Mouse (Mus musculus) kidney, postnatal 0 days (tissue): Measurements from ENCODE around the gene Wdr5. TPM values are rescaled to one million over a fixed set of nuclear protein-coding genes. Genes with fewer than 3 reads are reported as not detected.

Experiments used
- ATAC-seq: fragments of 200-750 bp; cut with Nextera tagmentation; replicated peaks from 2 replicates; pipeline ENCODE4 v1.8.0; 2017; ENCODE audit warnings: low read depth, moderate number of reproducible peaks, moderate TSS enrichment, moderate library complexity; ENCODE audit not compliant: low FRiP score
- DNase-seq: peaks from one replicate; pipeline ENCODE4 v3.0.0-alpha.2; 2016; ENCODE audit warnings: low spot score
- H3K27ac ChIP-seq: fragments of 300-500 bp; sonication (generic); 2 replicates; pipeline ENCODE4 v1.5.1; 2014; ENCODE audit warnings: mild to moderate bottlenecking
- H3K27me3 ChIP-seq: fragments of 300-500 bp; sonication (generic); 2 replicates; pipeline ENCODE4 v1.6.1; 2014; ENCODE audit warnings: low read length, mixed read lengths; ENCODE audit not compliant: insufficient read depth
- H3K36me3 ChIP-seq: fragments of 300-500 bp; sonication (generic); 2 replicates; pipeline ENCODE4 v1.6.1; 2014; ENCODE audit warnings: low read length, mixed read lengths; ENCODE audit not compliant: insufficient read depth
- H3K4me1 ChIP-seq: fragments of 300-500 bp; sonication (generic); replicated peaks from 2 replicates; pipeline ENCODE4 v1.6.1; 2014; ENCODE audit warnings: antibody characterized with exemption, low read length, mixed read lengths; ENCODE audit not compliant: insufficient read depth
- H3K4me2 ChIP-seq: fragments of 300-500 bp; sonication (generic); 2 replicates; pipeline ENCODE4 v1.6.1; 2014; ENCODE audit warnings: mild to moderate bottlenecking, low read length, moderate library complexity, mixed read lengths
- H3K4me3 ChIP-seq: fragments of 300-500 bp; sonication (generic); replicated peaks from 2 replicates; pipeline ENCODE4 v1.5.1; 2014; ENCODE audit warnings: low read depth, low read length
- H3K9ac ChIP-seq: fragments of 300-500 bp; sonication (generic); 2 replicates; pipeline ENCODE4 v1.6.1; 2014; ENCODE audit warnings: low read depth, low read length
- H3K9me3 ChIP-seq: fragments of 300-500 bp; sonication (generic); replicated peaks from 2 replicates; pipeline ENCODE4 v1.6.1; 2016; ENCODE audit warnings: low read length, inconsistent platforms, mixed read lengths
- CTCF ChIP-seq: IDR thresholded peaks from 2 replicates; pipeline ENCODE4 v1.5.1; 2016; ENCODE audit warnings: antibody characterized with exemption, low read depth, mild to moderate bottlenecking, moderate library complexity
- WGBS: fragments of 180-500 bp; shearing (Covaris S2); extraction: QIAGEN DNeasy Blood & Tissue Kit; methylation state at CpG from one replicate; pipeline ENCODE4 v1.1.7; 2014; 5-methylcytosine and 5-hydroxymethylcytosine counted together
- polyA plus RNA-seq: library from polyadenylated mRNA; unstranded; fragments of >200 nt; fragmentation: Nextera tagmentation; extraction: Ambion mirVana; gene quantifications from 2 replicates; pipeline ENCODE4 v1.2.1, GENCODE M21; 2015

The Wdr5 gene
- polyA plus RNA-seq, 1 experiment from 2014 or later, result 43.0 TPM

DNA sequence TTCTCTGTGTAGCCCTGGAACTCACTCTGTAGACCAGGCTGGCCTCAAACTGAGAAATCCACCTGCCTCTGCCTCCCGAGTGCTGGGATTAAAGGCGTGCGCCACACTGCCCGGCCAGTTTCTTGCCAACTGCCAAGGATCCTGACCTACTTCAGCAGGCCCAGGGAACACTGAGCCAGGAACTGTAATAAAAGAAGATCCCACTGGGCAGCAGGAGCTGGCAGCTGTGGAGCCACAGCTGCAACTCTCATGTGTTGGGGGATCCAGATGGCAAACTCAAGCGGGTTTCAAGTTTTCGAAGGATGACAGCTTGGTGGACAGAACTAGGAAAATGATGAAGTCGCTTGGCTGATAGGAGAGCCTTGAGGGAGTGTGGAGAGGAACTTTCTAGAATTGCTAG lies 4.3 kb upstream of the Wdr5 start:
- H3K36me3 ChIP-seq, result no peaks in the 10 kb centered on the region
- ATAC-seq (no peak), DNase-seq (no peak)
- WGBS, result 89% methylated on average over 7 of the region's 7 CpGs
- H3K4me2 ChIP-seq, result no peak overlapping the region
- no peak overlapping the region for H3K9ac ChIP-seq
- H3K9me3 ChIP-seq, result no peaks in the 10 kb centered on the region
- no peak for TF ChIP-seq CTCF
- no peak overlapping the region for H3K4me3 ChIP-seq
- no peak overlapping the region for H3K27ac ChIP-seq
- no peaks in the 10 kb centered on the region for H3K27me3 ChIP-seq
- H3K4me1 ChIP-seq, result peaks cover 9% of the 10 kb centered on the region; the same call in 1 of the 2 replicates

DNA sequence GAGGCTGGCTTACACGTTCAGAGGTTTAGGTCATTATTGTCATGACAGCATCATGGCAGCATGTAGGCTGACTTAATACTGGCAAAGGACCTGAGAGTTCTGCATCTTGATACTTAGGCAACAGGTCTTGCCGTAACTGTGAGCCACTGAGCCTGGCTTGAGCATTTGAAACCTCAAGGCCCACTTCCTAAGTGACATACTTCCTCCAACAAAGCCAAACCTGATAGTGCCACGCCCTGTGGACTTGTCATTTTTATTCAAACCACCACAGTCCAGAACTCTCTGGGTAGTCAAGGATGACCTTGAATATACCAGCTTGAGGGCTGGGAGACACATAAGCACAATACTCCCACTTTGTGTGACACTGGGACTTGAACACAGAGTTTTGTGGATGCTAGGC lies 2.0 kb upstream of the Wdr5 start:
- H3K9ac ChIP-seq, result no peak overlapping the region
- no peaks in the 10 kb centered on the region for H3K36me3 ChIP-seq
- 93% methylated on average over 3 of the region's 3 CpGs for WGBS
- no peak overlapping the region for H3K4me2 ChIP-seq
- H3K27me3 ChIP-seq, result no peaks in the 10 kb centered on the region
- TF ChIP-seq CTCF, result no peak
- no peak for ATAC-seq
- H3K27ac ChIP-seq, result no peak overlapping the region
- no peak overlapping the region for H3K4me3 ChIP-seq
- peaks cover 19% of the 10 kb centered on the region; the same call in 1 of the 2 replicates for H3K4me1 ChIP-seq
- H3K9me3 ChIP-seq, result no peaks in the 10 kb centered on the region
- no peak for DNase-seq

GRCm38 (mm10) chr2:27513861-27514260 lies 1.1 kb upstream of the Wdr5 start:
- no peak for TF ChIP-seq CTCF
- Histone ChIP-seq H3K4me2 (peak overlapping the region; percentile 88), H3K27ac (peak overlapping the region; percentile 92), H3K36me3 (0 out of 2 replicates have a peak, but pooled peaks cover 2% of the 10 kb centered on the region), H3K9ac (peak overlapping the region; percentile 85), H3K27me3 (no peaks in the 10 kb centered on the region), H3K9me3 (no peaks in the 10 kb centered on the region), H3K4me3 (0 out of 2 replicates have a peak overlapping the region, but pooled peaks have one; percentile 58), H3K4me1 (peaks cover 19% of the 10 kb centered on the region; the same call in 1 of the 2 replicates)
- ATAC-seq (no peak), DNase-seq (no peak)
- WGBS, result 55% methylated on average over 5 of the region's 5 CpGs

DNA sequence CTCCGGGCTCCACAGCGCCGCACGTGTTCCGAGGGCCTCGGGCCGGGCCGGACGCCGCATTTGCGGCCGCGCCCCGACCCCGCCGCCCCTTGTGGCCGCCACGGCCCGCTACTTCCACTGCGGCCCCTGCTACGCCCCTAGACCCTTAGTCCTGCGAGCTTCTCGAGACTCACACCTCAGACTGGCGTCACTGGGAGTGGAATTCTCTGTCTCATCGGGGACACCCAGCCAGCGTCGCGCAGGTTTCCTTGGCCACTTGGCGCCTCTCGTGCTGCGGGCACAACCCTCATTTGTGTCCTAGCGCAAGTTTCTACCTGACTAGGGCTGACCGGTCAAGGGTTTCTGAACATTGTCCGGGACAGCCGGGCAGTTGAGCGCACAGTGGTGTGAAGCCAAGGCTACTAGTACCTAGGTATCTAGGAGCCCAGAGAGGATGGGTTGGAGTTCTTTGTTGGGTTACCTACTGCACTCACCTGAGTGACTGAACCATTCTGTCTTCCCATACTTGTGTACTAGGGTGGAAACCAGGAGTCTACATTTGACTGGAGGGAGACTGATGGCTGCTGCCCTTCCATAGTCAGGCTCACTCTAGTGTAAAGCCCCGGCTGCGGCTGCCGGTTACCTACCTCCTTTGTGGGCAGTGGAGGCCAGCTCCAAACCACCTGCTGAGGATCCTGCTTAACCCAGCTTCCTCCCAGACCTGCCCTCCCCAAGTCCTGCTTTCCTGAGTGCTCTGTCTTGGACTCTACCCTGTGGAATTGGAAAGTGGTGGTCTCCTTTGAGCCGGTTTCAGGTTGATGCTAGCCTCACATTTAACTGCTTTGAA lies 597 bp downstream of the Wdr5 start:
- Histone ChIP-seq H3K4me1 (peaks cover 19% of the 10 kb centered on the region; the same call in 1 of the 2 replicates), H3K4me3 (peak overlapping the region; percentile 58), H3K36me3 (peaks cover 19% of the 10 kb centered on the region), H3K9me3 (no peaks in the 10 kb centered on the region), H3K27me3 (no peaks in the 10 kb centered on the region), H3K27ac (peak overlapping the region; percentile 92), H3K9ac (peak overlapping the region; percentile 85), H3K4me2 (peak overlapping the region; percentile 88)
- WGBS, result under 1% methylated on average over 40 of the region's 40 CpGs
- no peak for TF ChIP-seq CTCF
- DNase-seq, result peak; percentile 37
- ATAC-seq, result peak; percentile 62

- peaks cover 19% of the 10 kb centered on the region; the same call in 1 of the 2 replicates for H3K4me1 ChIP-seq
- H3K36me3 ChIP-seq, result peaks cover 27% of the 10 kb centered on the region
- H3K4me2 ChIP-seq, result peak overlapping the region; percentile 88
- no peaks in the 10 kb centered on the region for H3K27me3 ChIP-seq
- H3K9me3 ChIP-seq, result no peaks in the 10 kb centered on the region
- ATAC-seq (no peak), DNase-seq (no peak)
- no peak for TF ChIP-seq CTCF
- peak overlapping the region; percentile 58 for H3K4me3 ChIP-seq
- 13% methylated on average over 1 of the region's 1 CpGs for WGBS
- H3K27ac ChIP-seq, result no peak overlapping the region
- H3K9ac ChIP-seq, result peak overlapping the region; percentile 85
Measured at GRCm38 (mm10) chr2:27516289-27516688, 1.3 kb downstream of the Wdr5 start.

DNA sequence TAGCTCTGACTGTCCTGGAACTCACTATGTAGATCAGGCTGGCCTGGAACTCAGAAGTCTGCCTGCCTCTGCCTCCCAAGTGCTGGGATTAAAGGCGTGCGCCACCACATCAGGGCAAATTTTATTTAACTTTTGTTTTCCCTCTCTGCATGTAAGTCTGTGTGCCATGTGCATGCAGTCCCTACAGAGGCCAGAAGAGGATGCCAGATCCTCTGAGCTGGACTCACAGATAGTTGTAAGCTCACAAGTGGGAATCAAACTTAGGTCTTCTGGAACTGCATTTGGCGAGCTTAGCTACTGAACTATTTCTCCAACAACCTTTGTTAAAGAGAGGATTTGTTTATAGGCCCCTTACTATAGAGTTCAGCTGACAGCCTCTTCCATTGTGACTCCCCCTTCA lies 3.3 kb downstream of the Wdr5 start:
- H3K4me2 ChIP-seq, result no peak overlapping the region
- DNase-seq (peak; percentile 18), ATAC-seq (no peak)
- no peak overlapping the region for H3K9ac ChIP-seq
- H3K27me3 ChIP-seq, result no peaks in the 10 kb centered on the region
- 95% methylated on average over 3 of the region's 3 CpGs for WGBS
- H3K4me1 ChIP-seq, result peaks cover 19% of the 10 kb centered on the region; the same call in 1 of the 2 replicates
- no peaks in the 10 kb centered on the region for H3K9me3 ChIP-seq
- no peak overlapping the region for H3K27ac ChIP-seq
- H3K4me3 ChIP-seq, result no peak overlapping the region
- TF ChIP-seq CTCF, result peak; percentile 56
- peaks cover 36% of the 10 kb centered on the region for H3K36me3 ChIP-seq
